Mouse (Mus musculus): Measurements from ENCODE around the gene Gramd2. TPM values are rescaled to one million over a fixed set of nuclear protein-coding genes. Genes with fewer than 3 reads are reported as not detected.
"Not testable (repeated sequence)": the region's sequence is repeated elsewhere in the genome, so short reads cannot be mapped to it uniquely, and the experiment has no call there.

The Gramd2 gene
- total RNA-seq, 2 experiments from 2014 or later = 12.8 to 14.7 TPM

GRCm38 (mm10) chr9:59766966-59767461 is 87.1 kb downstream of the Gramd2 start:
- not testable (repeated sequence) for DNase-seq (ENCODE audit: low spot score in 2 of 2)

Other genes with a start within 250 kb of the Gramd2 start
- gene Arih1, start 193.5 kb upstream of the Gramd2 start, total RNA-seq (2021) = 100 to 1,000 TPM in 1 of 2 experiments, 10 to 100 TPM in 1; 95.9 to 110 TPM
- gene Hexa, start 140.6 kb upstream of the Gramd2 start, total RNA-seq (2021) = 10 to 100 TPM; 30.4 to 34.8 TPM
- gene Tmem202, start 140.3 kb upstream of the Gramd2 start, total RNA-seq (2021) = 1 to 10 TPM; 1.6 to 1.7 TPM
- gene Celf6, start 102.2 kb upstream of the Gramd2 start, total RNA-seq (2021) = 10 to 100 TPM; 36.2 to 36.4 TPM
- 100 to 1,000 TPM; 177 to 180 TPM for gene Parp6, start 62.9 kb upstream of the Gramd2 start, total RNA-seq (2021)
- gene Pkm, start 23.8 kb upstream of the Gramd2 start, total RNA-seq (2021) = 100 to 1,000 TPM; 761 to 808 TPM
- gene Senp8, start 70.6 kb downstream of the Gramd2 start, total RNA-seq (2021) = 1 to 10 TPM; 5.1 to 6.8 TPM
- gene Myo9a, start 70.8 kb downstream of the Gramd2 start, total RNA-seq (2021) = 10 to 100 TPM; 69.7 to 78.4 TPM

Data from layer of hippocampus, postnatal 10 days (tissue).